Mouse (Mus musculus) bone marrow, adult 2 months (tissue): ENCODE results near the gene Znhit2.

Experiments
- CTCF ChIP-seq: fragments of 200-500 bp; IDR thresholded peaks from 2 replicates; pipeline ENCODE4 v1.5.1; 2011; ENCODE audit warnings: low read length, control low read depth; ENCODE audit not compliant: control insufficient read depth, insufficient read depth
- POLR2A ChIP-seq: fragments of 200-500 bp; IDR thresholded peaks from 2 replicates; pipeline ENCODE4 v1.6.1; 2011; ENCODE audit warnings: low read depth, mild to moderate bottlenecking, control low read depth, low read length, borderline replicate concordance; ENCODE audit not compliant: control insufficient read depth

DNA sequence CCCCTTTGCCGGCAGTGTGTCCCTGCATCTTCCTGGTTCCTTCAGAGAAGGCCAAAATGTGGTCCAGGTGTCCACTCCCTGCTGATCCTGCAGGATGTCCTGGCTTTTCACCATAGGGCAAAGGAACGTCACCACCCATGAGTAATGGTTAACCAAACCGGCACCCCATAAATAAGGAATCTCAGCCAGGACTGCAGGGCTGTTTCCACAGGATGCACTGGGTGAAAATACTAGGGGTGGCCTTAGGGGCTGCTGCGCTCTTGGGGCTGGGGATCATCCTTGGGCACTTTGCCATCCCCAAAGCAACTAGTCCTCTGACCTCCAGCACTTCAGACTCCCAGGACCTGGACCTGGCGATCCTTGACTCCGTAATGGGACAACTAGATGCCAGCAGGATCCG, 44.6 kb downstream of the Znhit2 start, which contains the start of gene Naaladl1:
- no peak for TF ChIP-seq POLR2A
- no peak for TF ChIP-seq CTCF
